Mouse (Mus musculus): Measurements from ENCODE around the gene Gtf3c4.

The Gtf3c4 gene

GRCm38 (mm10) chr2:28803406-28803805 is 36.8 kb downstream of the Gtf3c4 start:
- CTCF ChIA-PET, result no interaction called here

DNA sequence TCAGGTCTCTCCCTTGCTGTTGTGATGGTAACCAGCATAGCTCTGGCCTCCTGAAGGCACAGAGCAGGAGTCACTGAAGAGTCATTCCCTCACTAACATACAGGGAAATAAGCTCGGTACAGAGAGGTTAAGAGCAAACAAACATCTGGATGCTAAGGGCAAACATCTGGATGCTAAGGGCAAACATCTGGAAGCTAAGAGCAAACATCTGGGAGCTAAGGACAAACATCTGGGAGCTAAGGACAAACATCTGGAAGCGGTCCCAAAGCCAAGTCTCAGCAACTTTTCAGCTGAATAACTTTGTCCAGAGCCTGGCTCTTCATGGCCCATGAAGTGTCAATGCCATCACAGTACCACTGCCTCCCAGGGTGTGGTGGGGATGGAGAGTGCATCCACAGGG is 40.6 kb downstream of the Gtf3c4 start:
- CTCF ChIA-PET, result no interaction called here

DNA sequence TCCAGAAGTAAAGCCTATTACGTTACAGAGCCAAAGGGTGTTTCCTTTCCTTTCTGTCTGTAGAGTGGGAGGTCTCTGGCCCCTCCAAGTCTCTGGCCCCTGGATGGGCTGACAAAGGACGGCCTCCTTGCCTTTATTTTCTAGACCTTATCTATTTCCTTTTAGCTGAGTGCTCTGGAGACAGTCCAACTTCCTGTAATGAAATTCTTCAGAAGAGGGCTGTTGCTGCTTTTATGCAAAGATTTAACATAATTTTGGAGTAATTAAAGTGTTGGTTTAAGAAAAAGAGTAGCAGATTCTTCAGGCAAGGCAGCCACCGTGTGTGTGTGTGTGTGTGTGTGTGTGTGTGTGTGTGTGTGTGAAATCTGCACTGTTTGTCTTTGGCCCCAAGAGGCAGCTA is 41.8 kb downstream of the Gtf3c4 start:
- CTCF ChIA-PET, result no interaction called here

DNA sequence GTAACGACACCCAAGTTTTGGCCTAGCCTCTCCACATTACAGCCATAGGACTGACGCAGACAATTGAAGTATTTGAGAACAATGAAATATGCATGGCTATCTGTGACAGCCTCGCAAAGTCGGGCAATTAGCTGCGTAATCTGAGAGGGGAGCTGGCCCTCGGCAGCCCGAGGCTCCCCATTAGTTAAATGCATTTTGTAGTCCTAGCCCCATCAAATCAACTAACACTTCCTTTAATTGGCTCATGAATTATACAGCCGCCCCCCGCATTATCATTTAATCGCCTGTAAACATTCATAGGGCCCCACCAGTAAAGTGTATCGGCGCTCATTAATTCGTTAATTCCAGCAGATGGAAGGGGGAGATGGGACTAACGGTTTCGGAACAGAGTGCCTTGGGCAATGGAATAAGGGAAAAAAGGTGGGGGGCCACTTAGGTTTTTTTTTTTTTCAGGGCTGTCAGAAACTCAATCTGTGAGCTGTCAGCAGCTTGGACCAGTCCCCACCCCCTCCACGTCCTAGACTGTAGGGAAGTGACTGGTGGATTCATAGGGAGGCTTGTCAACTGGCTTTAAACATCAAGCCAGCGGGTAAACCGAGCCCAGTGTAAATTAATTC is 42.6 kb downstream of the Gtf3c4 start:
- CTCF ChIA-PET, result no interaction called here

DNA sequence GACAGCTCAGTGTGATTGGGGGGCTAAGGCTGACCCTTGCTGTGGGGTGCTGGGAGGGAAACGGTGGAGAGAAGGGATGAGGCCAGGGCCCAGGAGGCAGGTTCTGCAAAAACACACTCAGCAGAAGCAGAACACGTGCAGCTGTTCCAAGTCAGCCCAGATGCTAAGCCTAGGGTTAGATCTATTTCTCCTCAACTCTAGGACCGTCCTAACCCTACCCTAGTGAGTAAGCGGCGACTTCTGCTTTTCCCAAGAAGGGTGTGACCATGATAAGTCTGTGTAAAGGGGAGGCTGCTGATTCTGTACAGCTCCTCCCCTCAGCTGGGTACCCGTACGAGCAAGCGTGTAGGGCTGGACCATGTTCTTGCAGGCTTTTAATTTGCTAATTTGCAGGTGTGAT is 43.9 kb downstream of the Gtf3c4 start:
- CTCF ChIA-PET, result no interaction called here

DNA sequence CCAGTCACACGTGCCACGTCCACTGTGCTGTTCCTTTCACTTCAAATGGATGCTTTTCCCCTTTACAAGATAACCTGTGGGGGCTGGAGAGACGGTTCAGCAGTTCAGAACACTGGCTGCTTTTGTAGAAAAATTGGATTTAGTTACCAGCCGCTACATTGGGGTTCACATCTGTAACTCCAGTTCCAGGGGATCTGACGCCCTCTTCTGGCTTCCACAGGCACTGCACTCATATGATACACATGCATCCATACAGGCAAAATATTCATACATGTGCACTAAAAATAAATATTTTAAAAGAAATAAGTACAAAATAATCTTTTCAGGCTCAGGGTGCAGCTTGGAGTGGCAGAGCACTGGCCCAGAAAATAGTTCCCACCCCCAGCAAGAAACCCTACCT is 45.5 kb downstream of the Gtf3c4 start:
- CTCF ChIA-PET, result no interaction called here

DNA sequence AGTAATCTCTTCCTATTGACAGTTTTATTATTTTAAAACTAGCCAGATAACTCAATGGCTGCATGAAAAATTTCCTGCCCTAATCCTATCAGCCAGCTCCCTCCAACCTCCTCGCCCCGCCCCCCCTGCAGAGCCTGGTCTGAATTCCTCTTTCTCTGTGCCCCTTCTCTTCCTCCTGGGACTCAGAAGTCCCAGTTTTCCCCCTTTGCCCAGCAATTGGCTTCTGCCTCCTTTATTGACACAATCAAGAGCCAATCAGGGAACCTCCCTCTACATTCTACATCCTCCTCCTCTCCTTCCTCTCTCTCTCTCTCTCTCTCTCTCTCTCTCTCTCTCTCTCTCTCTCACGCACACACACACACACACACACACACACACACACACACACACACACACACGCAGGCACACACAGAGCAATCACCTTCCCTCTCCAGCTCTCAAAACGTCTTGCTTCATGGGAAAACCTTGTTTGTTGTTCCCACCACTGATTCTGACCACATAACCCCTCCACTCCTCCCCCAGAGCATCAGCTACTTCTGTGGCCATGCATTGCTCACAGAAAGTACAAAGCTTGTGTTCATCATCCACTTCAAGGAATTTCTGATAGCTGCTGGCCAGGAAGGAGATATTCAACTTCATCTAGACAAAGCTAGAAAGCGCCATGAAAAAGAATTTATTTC is 47.1 kb downstream of the Gtf3c4 start:
- CTCF ChIA-PET, result interaction anchor here (0.8 kb wide), 1 partner anchor 281 kb away, joined by 10 read pairs; no protein-coding TSS in a partner anchor

- CTCF ChIA-PET, result no interaction called here
These were observed 53.0 kb downstream of the Gtf3c4 start for GRCm38 (mm10) chr2:28787067-28787619.

GRCm38 (mm10) chr2:28786355-28787066 is 53.6 kb downstream of the Gtf3c4 start:
- CTCF ChIA-PET, result no interaction called here

- CTCF ChIA-PET, result no interaction called here
These were observed 58.9 kb downstream of the Gtf3c4 start for GRCm38 (mm10) chr2:28781310-28781709.

- CTCF ChIA-PET, result no interaction called here
These were observed 60.0 kb downstream of the Gtf3c4 start for GRCm38 (mm10) chr2:28780001-28780782.

GRCm38 (mm10) chr2:28776728-28777127 is 63.4 kb downstream of the Gtf3c4 start:
- CTCF ChIA-PET, result interaction anchor here (0.7 kb wide), 1 partner anchor 54 kb away, joined by 3 read pairs; no protein-coding TSS in a partner anchor

DNA sequence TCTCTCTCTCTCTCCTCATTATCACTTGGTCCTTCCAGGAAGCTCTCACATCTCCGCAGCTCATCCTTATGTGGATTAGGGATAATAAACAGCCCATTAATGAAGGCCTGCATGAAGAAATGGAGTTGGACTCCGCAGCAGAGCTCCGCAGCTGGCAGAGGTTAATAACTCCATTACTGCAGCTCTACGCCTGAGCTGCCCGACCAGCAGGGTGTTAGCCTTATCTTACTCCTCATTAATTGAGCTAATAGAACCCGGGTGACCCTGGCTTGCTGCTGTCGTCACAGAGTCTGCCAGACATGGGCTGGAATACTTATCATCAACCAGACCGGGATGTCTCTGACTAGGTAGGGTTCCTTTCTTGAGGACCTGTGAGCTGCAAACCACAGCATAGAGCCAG is 66.1 kb downstream of the Gtf3c4 start:
- CTCF ChIA-PET, result interaction anchor here (0.7 kb wide), 1 partner anchor 46 kb away, joined by 4 read pairs; no protein-coding TSS in a partner anchor
